Mouse (Mus musculus) forebrain, embryonic 16.5 days (tissue): ENCODE measurements at regions not wholly inside any gene's neighbourhood (a gene's known extent, or its start where the extent isn't known, plus 50 kb on each side); places are given as distances from the start of the nearest gene placed in this dataset.

ENCODE experiments used
- ATAC-seq: fragments of 200-750 bp; cut with Nextera tagmentation; 2 replicates; pipeline ENCODE4 v1.8.0; 2017; ENCODE audit warnings: mild to moderate bottlenecking, moderate library complexity
- H3K27ac ChIP-seq: fragments of 300-500 bp; sonication (generic); 2 replicates; pipeline ENCODE4 v1.5.1; 2014; ENCODE audit warnings: low read length, control low read depth
- H3K27me3 ChIP-seq: fragments of 300-500 bp; sonication (generic); replicated peaks from 2 replicates; pipeline ENCODE4 v1.6.1; 2014; ENCODE audit warnings: low read length; ENCODE audit not compliant: control insufficient read depth, insufficient read depth
- H3K36me3 ChIP-seq: fragments of 300-500 bp; sonication (generic); 2 replicates; pipeline ENCODE4 v1.6.1; 2014; ENCODE audit not compliant: control insufficient read depth, insufficient read depth
- H3K4me1 ChIP-seq: fragments of 300-500 bp; sonication (generic); replicated peaks from 2 replicates; pipeline ENCODE4 v1.6.1; 2014; ENCODE audit warnings: low read length; ENCODE audit not compliant: control insufficient read depth, insufficient read depth
- H3K4me2 ChIP-seq: fragments of 300-500 bp; sonication (generic); 2 replicates; pipeline ENCODE4 v1.6.1; 2014; ENCODE audit warnings: mild to moderate bottlenecking, low read length, control low read depth
- H3K4me3 ChIP-seq: fragments of 300-500 bp; sonication (generic); replicated peaks from 2 replicates; pipeline ENCODE4 v1.5.1; 2014; ENCODE audit warnings: mild to moderate bottlenecking, low read length, control low read depth
- H3K9ac ChIP-seq: fragments of 300-500 bp; sonication (generic); replicated peaks from 2 replicates; pipeline ENCODE4 v1.6.1; 2014; ENCODE audit warnings: low read depth, low read length, control low read depth
- H3K9me3 ChIP-seq: fragments of 300-500 bp; sonication (generic); 2 replicates; pipeline ENCODE4 v1.6.1; 2016; ENCODE audit warnings: low read length; ENCODE audit not compliant: control insufficient read depth
- WGBS: fragments of 180-500 bp; shearing (Covaris S2); extraction: QIAGEN DNeasy Blood & Tissue Kit; methylation state at CpG from one replicate; pipeline ENCODE4 v1.1.7; 2014; 5-methylcytosine and 5-hydroxymethylcytosine counted together

DNA sequence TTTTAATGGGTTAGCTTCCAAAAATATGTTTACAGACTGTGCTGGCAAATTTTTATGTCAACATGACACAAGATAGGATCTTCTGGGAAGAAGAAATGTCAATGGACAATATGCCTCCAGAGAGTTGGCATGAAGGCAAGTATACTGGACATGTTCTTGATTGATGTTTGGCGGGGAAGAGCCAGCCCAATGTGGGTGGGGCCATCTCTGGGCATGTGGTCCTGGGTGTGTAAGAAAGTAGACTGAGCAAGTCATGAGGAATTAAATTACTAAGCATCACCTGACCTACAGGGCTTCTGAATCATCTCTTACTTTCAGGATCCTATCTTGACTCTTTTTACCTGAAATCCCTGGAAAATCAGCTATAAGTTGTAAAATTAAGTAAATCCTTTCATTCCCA lies 525.0 kb upstream of the Grm7 start:
- no peak for ATAC-seq
- WGBS = 91% methylated on average over 1 of the region's 1 CpGs
- H3K36me3 ChIP-seq = no peaks in the 10 kb centered on the region
- H3K27me3 ChIP-seq = no peaks in the 10 kb centered on the region
- H3K9me3 ChIP-seq = no peaks in the 10 kb centered on the region
- no peak overlapping the region for H3K9ac ChIP-seq
- no peak overlapping the region for H3K4me3 ChIP-seq
- no peaks in the 10 kb centered on the region for H3K4me1 ChIP-seq
- H3K4me2 ChIP-seq = no peak overlapping the region
- H3K27ac ChIP-seq = no peak overlapping the region

DNA sequence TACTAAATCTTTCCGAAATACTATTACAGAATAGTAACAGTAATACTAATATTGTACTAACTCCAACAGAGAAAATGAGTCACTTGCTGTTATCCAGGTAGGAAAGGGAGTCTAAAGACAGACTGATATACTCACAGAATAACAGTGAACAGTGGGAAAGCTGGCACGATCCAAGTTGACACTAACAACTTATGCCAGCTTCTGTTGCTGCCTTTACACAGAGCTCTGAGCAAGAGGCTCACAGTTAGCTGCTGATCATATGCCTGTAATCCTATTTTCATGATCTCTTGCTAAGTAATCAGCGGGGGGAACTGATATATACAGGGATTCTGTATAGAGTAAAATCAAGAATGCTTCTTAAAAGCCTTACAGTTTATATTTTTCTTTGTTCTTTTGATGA lies 513.1 kb upstream of the Grm7 start:
- WGBS = 78% methylated on average over 3 of the region's 3 CpGs
- no peak overlapping the region for H3K27ac ChIP-seq
- no peaks in the 10 kb centered on the region for H3K4me1 ChIP-seq
- no peaks in the 10 kb centered on the region for H3K36me3 ChIP-seq
- no peak overlapping the region for H3K4me3 ChIP-seq
- ATAC-seq = no peak
- H3K9ac ChIP-seq = no peak overlapping the region
- no peaks in the 10 kb centered on the region for H3K27me3 ChIP-seq
- H3K9me3 ChIP-seq = no peaks in the 10 kb centered on the region
- no peak overlapping the region for H3K4me2 ChIP-seq

DNA sequence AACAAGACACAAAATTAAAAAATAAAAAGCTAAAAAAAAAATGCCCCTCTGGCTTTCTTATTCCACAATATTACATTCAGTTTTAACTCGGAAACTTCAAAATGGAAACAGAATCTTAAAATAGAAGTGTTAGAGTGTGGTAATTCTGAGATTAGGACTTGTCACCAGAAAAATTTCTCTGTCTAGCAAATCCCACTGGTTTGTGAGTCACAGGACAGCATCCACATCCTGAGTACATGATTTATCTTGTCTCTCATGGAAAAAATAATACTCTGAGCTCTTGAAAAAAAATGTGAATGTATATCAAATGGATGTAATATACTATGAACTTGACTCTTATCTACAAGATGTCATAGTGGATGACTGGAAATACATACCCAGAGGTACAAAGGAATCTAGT lies 511.8 kb upstream of the Grm7 start:
- H3K4me2 ChIP-seq = no peak overlapping the region
- no peaks in the 10 kb centered on the region for H3K4me1 ChIP-seq
- H3K4me3 ChIP-seq = no peak overlapping the region
- 88% methylated on average over 1 of the region's 1 CpGs for WGBS
- H3K36me3 ChIP-seq = no peaks in the 10 kb centered on the region
- H3K9ac ChIP-seq = no peak overlapping the region
- no peaks in the 10 kb centered on the region for H3K9me3 ChIP-seq
- H3K27ac ChIP-seq = no peak overlapping the region
- no peaks in the 10 kb centered on the region for H3K27me3 ChIP-seq
- ATAC-seq = no peak

DNA sequence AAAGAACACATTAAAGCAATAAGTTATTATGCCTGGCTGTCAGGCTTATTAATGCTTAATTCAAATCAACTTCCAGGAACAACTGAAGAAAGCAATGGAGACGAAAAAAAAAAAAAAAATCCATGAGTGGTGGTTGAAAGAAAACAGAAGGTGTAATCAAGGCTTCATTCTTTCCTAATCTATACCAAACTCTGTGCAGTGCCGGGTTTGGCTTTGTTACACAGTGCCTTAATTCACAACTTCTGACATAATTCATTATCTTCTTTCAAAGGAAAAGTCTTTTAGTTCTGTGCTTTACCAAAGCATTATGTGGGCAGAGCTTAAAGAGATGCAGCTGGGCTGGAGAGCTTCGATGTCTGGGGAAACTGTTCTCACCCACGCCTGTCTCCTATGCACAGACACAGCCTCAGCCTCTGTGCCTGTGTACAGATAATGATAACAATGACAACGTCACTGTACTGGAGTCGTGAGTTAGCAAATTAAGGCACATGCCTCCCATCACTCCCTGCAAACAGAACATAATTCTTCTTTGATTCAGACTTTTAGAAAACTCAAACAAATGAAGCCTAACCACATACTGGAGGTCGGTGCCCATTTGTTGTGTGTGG lies 508.2 kb upstream of the Grm7 start:
- no peak overlapping the region for H3K4me2 ChIP-seq
- no peak overlapping the region for H3K9ac ChIP-seq
- H3K9me3 ChIP-seq = no peaks in the 10 kb centered on the region
- no peaks in the 10 kb centered on the region for H3K36me3 ChIP-seq
- 20% methylated on average over 7 of the region's 7 CpGs for WGBS
- H3K27ac ChIP-seq = no peak overlapping the region
- ATAC-seq = peak; percentile 72
- no peaks in the 10 kb centered on the region for H3K4me1 ChIP-seq
- no peaks in the 10 kb centered on the region for H3K27me3 ChIP-seq
- no peak overlapping the region for H3K4me3 ChIP-seq

DNA sequence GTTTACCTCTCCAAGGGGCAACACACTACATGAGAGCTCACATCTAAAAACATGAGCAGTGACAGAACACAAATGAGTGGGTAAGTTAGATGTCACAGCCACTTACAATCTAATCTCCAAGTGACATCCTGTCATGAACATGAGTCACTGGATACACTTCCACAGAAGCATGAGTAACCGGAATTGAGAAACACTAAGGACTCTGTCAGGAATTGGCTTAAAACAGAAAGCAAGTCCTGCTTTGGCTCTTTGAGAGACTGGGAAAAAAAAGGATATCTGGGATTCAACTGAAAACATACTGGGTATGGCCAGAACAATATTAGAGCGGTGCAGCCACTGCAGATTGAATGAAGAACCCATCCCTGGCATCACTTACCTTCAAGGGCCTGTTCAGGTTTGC lies 506.0 kb upstream of the Grm7 start:
- WGBS = 87% methylated on average over 2 of the region's 2 CpGs
- Histone ChIP-seq H3K4me3 (no peak overlapping the region), H3K4me2 (no peak overlapping the region), H3K4me1 (no peaks in the 10 kb centered on the region), H3K27me3 (no peaks in the 10 kb centered on the region), H3K9ac (no peak overlapping the region), H3K36me3 (no peaks in the 10 kb centered on the region), H3K27ac (no peak overlapping the region), H3K9me3 (no peaks in the 10 kb centered on the region)
- ATAC-seq = no peak

DNA sequence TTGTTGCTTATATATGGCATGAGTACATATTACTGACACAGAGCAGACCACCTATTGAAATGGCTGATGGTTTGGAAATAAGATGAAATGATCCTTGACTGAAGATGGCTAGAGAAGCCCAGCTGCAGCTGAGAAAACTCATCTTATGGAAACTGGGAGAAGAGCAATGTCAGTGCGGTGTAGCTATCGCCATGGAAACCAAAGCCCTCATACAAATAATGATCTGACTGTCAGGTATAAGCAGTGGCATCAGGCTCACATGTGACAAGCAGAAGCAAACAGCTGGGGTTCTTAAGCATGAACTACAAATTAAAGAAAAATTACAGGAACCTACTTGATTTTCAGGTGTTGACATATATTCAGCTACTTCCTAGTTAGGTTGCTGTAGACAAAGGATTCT lies 476.8 kb upstream of the Grm7 start:
- 88% methylated on average over 2 of the region's 2 CpGs for WGBS
- no peak overlapping the region for H3K4me3 ChIP-seq
- no peaks in the 10 kb centered on the region for H3K9me3 ChIP-seq
- no peak overlapping the region for H3K4me2 ChIP-seq
- H3K27ac ChIP-seq = no peak overlapping the region
- no peaks in the 10 kb centered on the region for H3K4me1 ChIP-seq
- H3K36me3 ChIP-seq = no peaks in the 10 kb centered on the region
- no peak for ATAC-seq
- no peak overlapping the region for H3K9ac ChIP-seq
- no peaks in the 10 kb centered on the region for H3K27me3 ChIP-seq

DNA sequence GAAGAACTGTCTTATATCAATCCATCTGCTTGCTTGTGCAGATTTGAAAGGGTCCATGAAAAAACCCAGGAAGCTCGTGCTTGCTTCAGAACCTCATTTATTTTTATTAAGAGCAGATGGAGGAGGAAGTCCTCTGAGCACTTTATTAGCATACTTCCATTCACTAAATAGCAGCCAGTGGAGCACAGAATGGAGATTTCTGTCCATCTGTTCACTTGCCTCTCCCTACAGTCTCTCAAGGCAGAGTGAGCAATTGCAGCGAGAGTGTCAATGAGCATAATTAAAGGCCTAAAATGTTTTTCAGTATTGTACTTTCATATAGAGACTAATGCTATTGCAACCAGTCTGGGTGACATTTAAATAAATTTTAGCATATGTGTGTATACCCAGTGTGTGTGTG lies 439.4 kb upstream of the Grm7 start:
- peak; percentile 98 for ATAC-seq
- H3K9ac ChIP-seq = no peak overlapping the region
- peak overlapping the region; percentile 37; the same call in 1 of the 2 replicates for H3K27ac ChIP-seq
- H3K4me1 ChIP-seq = peaks cover 3% of the 10 kb centered on the region
- H3K27me3 ChIP-seq = no peaks in the 10 kb centered on the region
- H3K4me2 ChIP-seq = no peak overlapping the region
- no peak overlapping the region for H3K4me3 ChIP-seq
- H3K9me3 ChIP-seq = no peaks in the 10 kb centered on the region
- WGBS = 16% methylated on average over 2 of the region's 2 CpGs
- H3K36me3 ChIP-seq = no peaks in the 10 kb centered on the region

DNA sequence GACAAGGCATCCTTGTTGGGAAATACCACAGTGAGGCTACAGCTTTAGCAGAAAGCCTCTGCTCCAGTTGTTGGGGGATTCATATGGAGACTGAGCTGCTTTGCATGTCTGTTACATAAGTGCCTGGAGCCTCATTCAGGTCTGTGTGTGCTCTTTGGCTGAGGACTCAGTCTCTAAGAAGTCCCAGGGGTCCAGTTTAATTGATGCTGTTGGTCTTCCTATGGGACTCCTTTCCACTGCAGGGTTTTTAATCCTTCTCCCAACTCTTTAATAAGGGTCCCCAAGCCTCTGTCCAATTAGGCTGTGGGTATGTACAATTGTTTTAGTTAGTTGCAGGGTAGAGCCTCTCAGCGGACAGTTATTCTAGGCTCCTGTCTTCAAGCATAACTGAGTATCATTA lies 436.6 kb upstream of the Grm7 start:
- H3K4me2 ChIP-seq = no peak overlapping the region
- H3K9ac ChIP-seq = no peak overlapping the region
- H3K36me3 ChIP-seq = no peaks in the 10 kb centered on the region
- H3K27ac ChIP-seq = no peak overlapping the region
- no peak overlapping the region for H3K4me3 ChIP-seq
- H3K4me1 ChIP-seq = peaks cover 3% of the 10 kb centered on the region
- no peaks in the 10 kb centered on the region for H3K27me3 ChIP-seq
- ATAC-seq = no peak
- WGBS = 70% methylated on average over 1 of the region's 1 CpGs
- H3K9me3 ChIP-seq = no peaks in the 10 kb centered on the region

DNA sequence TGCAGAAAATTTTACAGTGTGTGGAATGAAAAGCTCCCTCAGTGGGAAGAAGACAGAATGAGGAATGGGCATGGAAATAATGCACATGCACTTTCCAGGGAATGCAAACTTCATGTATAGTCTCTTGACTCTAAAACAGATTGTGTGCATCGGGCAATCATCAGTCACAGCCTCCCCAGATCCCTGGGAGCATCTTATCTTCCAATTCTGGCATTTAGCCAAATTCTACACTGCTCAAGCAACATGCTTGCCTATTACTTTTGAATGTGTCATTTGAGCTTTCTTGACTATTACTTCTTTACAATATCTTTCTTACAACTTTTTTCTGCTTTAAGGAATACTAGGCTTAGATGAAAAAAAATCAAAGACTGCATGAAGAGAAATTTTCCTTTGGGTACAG lies 397.9 kb upstream of the Grm7 start:
- H3K4me3 ChIP-seq = no peak overlapping the region
- H3K9me3 ChIP-seq = no peaks in the 10 kb centered on the region
- no peak for ATAC-seq
- no peaks in the 10 kb centered on the region for H3K27me3 ChIP-seq
- 83% methylated on average over 1 of the region's 1 CpGs for WGBS
- no peaks in the 10 kb centered on the region for H3K4me1 ChIP-seq
- H3K36me3 ChIP-seq = no peaks in the 10 kb centered on the region
- H3K9ac ChIP-seq = no peak overlapping the region
- H3K27ac ChIP-seq = no peak overlapping the region
- no peak overlapping the region for H3K4me2 ChIP-seq

DNA sequence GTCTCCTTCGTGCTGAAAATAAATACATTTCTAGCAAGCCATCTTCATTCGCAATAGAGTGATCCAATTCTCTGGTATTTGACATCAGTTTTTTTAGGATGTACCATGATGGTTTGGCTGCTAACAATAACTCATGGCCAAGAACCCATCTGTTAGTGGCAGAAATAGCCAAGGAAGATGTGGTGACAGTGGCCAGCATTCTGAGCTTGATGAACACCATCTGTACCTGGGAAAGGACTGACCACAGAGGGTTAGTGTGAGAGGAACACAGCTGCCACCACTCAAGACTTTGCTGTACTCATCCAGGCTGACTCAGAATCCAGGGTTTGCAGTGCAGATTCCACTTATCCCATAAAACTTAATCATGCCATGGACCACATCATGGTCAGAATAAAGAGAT lies 348.8 kb upstream of the Grm7 start:
- Histone ChIP-seq H3K4me1 (no peaks in the 10 kb centered on the region), H3K27ac (no peak overlapping the region), H3K36me3 (no peaks in the 10 kb centered on the region), H3K4me3 (no peak overlapping the region), H3K9me3 (no peaks in the 10 kb centered on the region), H3K4me2 (no peak overlapping the region), H3K27me3 (no peaks in the 10 kb centered on the region), H3K9ac (no peak overlapping the region)
- 80% methylated on average over 2 of the region's 2 CpGs for WGBS
- no peak for ATAC-seq
